Mouse (Mus musculus): Measurements from ENCODE around the gene Ubxn10.

GRCm38 (mm10) chr4:138711051-138711820 is 25.7 kb downstream of the Ubxn10 start:
- TF ChIP-seq CTCF (IDR thresholded peaks at IDR 0.05; ENCODE audit: control insufficient read depth, insufficient read depth, insufficient read length), result no peak
- TF ChIP-seq MAX (IDR thresholded peaks at IDR 0.05), result no peak
- TF ChIP-seq CEBPB (IDR thresholded peaks at IDR 0.05; ENCODE audit: low read depth), result no peak
- TF ChIP-seq USF1 (IDR thresholded peaks at IDR 0.05; ENCODE audit: low read depth), result no peak
- TF ChIP-seq FOSL1 (IDR thresholded peaks at IDR 0.05; ENCODE audit: insufficient read depth, low read length, poor library complexity, severe bottlenecking), result no peak
- TF ChIP-seq MYOG (IDR thresholded peaks at IDR 0.05; ENCODE audit: control insufficient read depth, extremely low read depth, insufficient read length), result no peak

Data from C2C12 (cell line).